ENCODE assay signal across 22 mouse cellular contexts in the genomic region with DNA sequence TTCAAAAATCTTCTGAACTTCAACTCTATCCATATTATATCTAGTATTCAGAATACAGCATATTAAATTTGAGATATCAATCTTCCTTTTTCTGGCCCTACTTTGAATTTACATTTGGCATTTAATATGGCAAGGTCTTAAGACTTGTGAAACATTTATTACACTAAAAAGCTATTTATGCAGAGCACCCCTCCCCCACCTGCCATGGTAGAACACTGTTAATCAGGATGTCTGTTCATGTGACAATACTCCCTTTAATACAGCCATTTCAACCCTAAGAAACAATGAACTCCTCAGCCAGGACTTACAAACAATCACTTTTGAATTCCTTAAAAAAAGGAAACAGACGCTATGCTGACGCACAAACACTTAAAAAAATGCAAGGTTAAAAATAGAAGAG. TPM values are rescaled to one million over a fixed set of nuclear protein-coding genes. Genes with fewer than 3 reads are reported as not detected.
A peak's percentile ranks its signal among the peaks of the same experiment; 100 is the strongest.
DNase-seq lines count a peak whose midpoint lies in the region; ATAC-seq and TF ChIP-seq lines count a peak whose summit lies in the region.
"Had no signal": no experiment of that assay in that cellular context is flagged by ENCODE, and none has a peak within 500 bp of the region (broad histone marks: within the 10 kb centered on the region; RNA-seq: fewer than 3 reads in every experiment).

No protein-coding gene starts in this region.

- 58% methylated on average over 2 of the region's 2 CpGs for WGBS in heart, adult 2 months
- WGBS in heart, embryonic 11.5 days (ENCODE audit: insufficient replicate concordance), result 71% methylated on average over 2 of the region's 2 CpGs
- 56% methylated on average over 2 of the region's 2 CpGs for WGBS in lung, postnatal 0 days
- 76% methylated on average over 2 of the region's 2 CpGs for WGBS in embryonic facial prominence, embryonic 10.5 days

- no peak overlapping the region for H3K9ac ChIP-seq in heart, adult 2 months (ENCODE audit: low read depth, low read length)
- H3K9ac ChIP-seq in heart, embryonic 11.5 days (ENCODE audit: low read depth, low read length), result no peak overlapping the region
- no peak overlapping the region for H3K9ac ChIP-seq in lung, postnatal 0 days (replicated peaks; ENCODE audit: low read depth)
- H3K9ac ChIP-seq: limb, embryonic 13.5 days; liver, embryonic 13.5 days; lung, embryonic 15.5 days; midbrain, embryonic 15.5 days had no signal

- intact Hi-C loops in heart, adult 2 months (cut with DNase I), result no loop called here

- no peak for TF ChIP-seq CTCF in heart, adult 2 months (IDR thresholded peaks at IDR 0.05)
- TF ChIP-seq CTCF in lung, postnatal 0 days (IDR thresholded peaks at IDR 0.05), result no peak

- peak overlapping the region; percentile 90 for H3K27ac ChIP-seq in heart, adult 2 months
- no peak overlapping the region for H3K27ac ChIP-seq in heart, embryonic 11.5 days (ENCODE audit: low read depth, low read length)
- H3K27ac ChIP-seq in lung, postnatal 0 days (ENCODE audit: low read length), result no peak overlapping the region
- H3K27ac ChIP-seq in embryonic facial prominence, embryonic 10.5 days (replicated peaks), result no peak overlapping the region
- H3K27ac ChIP-seq: limb, embryonic 13.5 days; liver, embryonic 13.5 days; lung, embryonic 15.5 days had no signal

- TF ChIP-seq POLR2A in heart, adult 2 months (IDR thresholded peaks at IDR 0.05; ENCODE audit: insufficient read depth, low read depth, low read length), result no peak

- TF ChIP-seq EP300 in heart, adult 2 months (IDR thresholded peaks at IDR 0.05; ENCODE audit: insufficient read depth, low read depth, low read length), result no peak
- 0 out of 2 replicates have a peak, but pooled peaks have one; percentile 8 for TF ChIP-seq EP300 in lung, postnatal 0 days (IDR thresholded peaks at IDR 0.05)

- peak overlapping the region; percentile 17; the same call in 1 of the 2 replicates for H3K4me3 ChIP-seq in heart, adult 2 months
- H3K4me3 ChIP-seq in heart, embryonic 11.5 days (ENCODE audit: low read depth, low read length), result no peak overlapping the region
- no peak overlapping the region for H3K4me3 ChIP-seq in lung, postnatal 0 days (ENCODE audit: low read depth, low read length)
- no peak overlapping the region for H3K4me3 ChIP-seq in embryonic facial prominence, embryonic 10.5 days
- H3K4me3 ChIP-seq: limb, embryonic 13.5 days; liver, embryonic 13.5 days; lung, embryonic 15.5 days; midbrain, embryonic 15.5 days; myocyte had no signal

- no peak overlapping the region for H3K4me2 ChIP-seq in heart, embryonic 11.5 days
- no peak overlapping the region for H3K4me2 ChIP-seq in lung, postnatal 0 days (replicated peaks; ENCODE audit: low read depth, low read length)
- H3K4me2 ChIP-seq: limb, embryonic 13.5 days; liver, embryonic 13.5 days; lung, embryonic 15.5 days; midbrain, embryonic 15.5 days had no signal

- no peaks in the 10 kb centered on the region for H3K27me3 ChIP-seq in heart, adult 2 months (ENCODE audit: control insufficient read depth, insufficient read depth, low read length)
- no peaks in the 10 kb centered on the region for H3K27me3 ChIP-seq in heart, embryonic 11.5 days (ENCODE audit: control insufficient read depth, insufficient read depth, low read length)
- H3K27me3 ChIP-seq in lung, postnatal 0 days (replicated peaks; ENCODE audit: insufficient read depth, low read length), result no peaks in the 10 kb centered on the region
- H3K27me3 ChIP-seq in embryonic facial prominence, embryonic 10.5 days (replicated peaks; ENCODE audit: low read depth, poor library complexity, severe bottlenecking), result no peaks in the 10 kb centered on the region
- H3K27me3 ChIP-seq: limb, embryonic 13.5 days; liver, embryonic 13.5 days; lung, embryonic 15.5 days; midbrain, embryonic 15.5 days had no signal

- ATAC-seq in heart, embryonic 11.5 days (replicated peaks; ENCODE audit: insufficient number of reproducible peaks, low FRiP score, low TSS enrichment), result no peak
- ATAC-seq in lung, postnatal 0 days, result no peak
- ATAC-seq: activated CD4-positive, CD25-positive, alpha-beta regulatory T cell, adult 4 months; midbrain, embryonic 15.5 days had no signal

- H3K4me1 ChIP-seq in heart, adult 2 months (ENCODE audit: control insufficient read depth, insufficient read depth, low read length), result peaks cover 14% of the 10 kb centered on the region
- no peaks in the 10 kb centered on the region for H3K4me1 ChIP-seq in heart, embryonic 11.5 days (ENCODE audit: control insufficient read depth, insufficient read depth, low read length)
- no peaks in the 10 kb centered on the region for H3K4me1 ChIP-seq in lung, postnatal 0 days (ENCODE audit: insufficient read depth, low read depth, low read length)
- no peaks in the 10 kb centered on the region for H3K4me1 ChIP-seq in embryonic facial prominence, embryonic 10.5 days
- H3K4me1 ChIP-seq: limb, embryonic 13.5 days; liver, embryonic 13.5 days; lung, embryonic 15.5 days; midbrain, embryonic 15.5 days had no signal

- H3K36me3 ChIP-seq in heart, adult 2 months (ENCODE audit: control insufficient read depth, insufficient read depth, low read length), result peaks cover 13% of the 10 kb centered on the region
- peaks cover under 1% of the 10 kb centered on the region for H3K36me3 ChIP-seq in heart, embryonic 11.5 days (ENCODE audit: control insufficient read depth, insufficient read depth, low read length)
- peaks cover 1% of the 10 kb centered on the region; the same call in 1 of the 2 replicates for H3K36me3 ChIP-seq in lung, postnatal 0 days (ENCODE audit: insufficient read depth, low read length)
- H3K36me3 ChIP-seq in embryonic facial prominence, embryonic 10.5 days (replicated peaks), result peaks cover 27% of the 10 kb centered on the region

- no peaks in the 10 kb centered on the region for H3K79me2 ChIP-seq in heart, adult 2 months (replicated peaks; ENCODE audit: control insufficient read depth, insufficient read depth, low read length)

- no peaks in the 10 kb centered on the region for H3K9me3 ChIP-seq in heart, embryonic 11.5 days (replicated peaks; ENCODE audit: control insufficient read depth, low read length)
- no peaks in the 10 kb centered on the region for H3K9me3 ChIP-seq in lung, postnatal 0 days (ENCODE audit: low read length)
- H3K9me3 ChIP-seq in embryonic facial prominence, embryonic 10.5 days, result no peaks in the 10 kb centered on the region
- H3K9me3 ChIP-seq: G1E; limb, embryonic 13.5 days; liver, embryonic 13.5 days; lung, embryonic 15.5 days; midbrain, embryonic 15.5 days had no signal

- DNase-seq in heart, adult 2 months, result no peak
- peak; percentile 37 for DNase-seq in kidney, adult 9 months
- no peak for DNase-seq in kidney, adult 11 months
- peak; percentile 14 for DNase-seq in lung, postnatal 0 days (ENCODE audit: low spot score)
- DNase-seq in lung, postnatal 36 days, result no peak
- DNase-seq in embryonic facial prominence, embryonic 10.5 days (ENCODE audit: low spot score), result no peak
- DNase-seq: adrenal gland, postnatal 10 days; cerebellum, adult 11-12 months; cerebellum, postnatal 14 days; liver, embryonic 13.5 days; spleen, adult 18-20 months; thymus, postnatal 36 days had no signal

RNA-seq across cellular contexts. Expression of gene Sos1, which starts 52.3 kb away (rescaled TPM):
- total RNA-seq in heart, adult 2 months (2021), result 10 to 100 TPM; 11.2 to 13.1 TPM
- 3.2 and 4.3 TPM in 2 replicates for polyA plus RNA-seq in heart, adult 2 months (2012; rRNA removed)
- 4.9 and 5.5 TPM in 2 replicates for polyA plus RNA-seq in heart, embryonic 11.5 days (2014; fragmentation: Nextera tagmentation; extraction: Ambion mirVana)
- 2.6 and 3.1 TPM in 2 replicates for polyA plus RNA-seq in lung, postnatal 0 days (2015; fragmentation: Nextera tagmentation; extraction: Ambion mirVana)
- 4.9 and 5.1 TPM in 2 replicates for polyA plus RNA-seq in embryonic facial prominence, embryonic 10.5 days (2016; fragmentation: Nextera tagmentation; extraction: Ambion mirVana)

RNA-seq across cellular contexts. Expression of gene Gm10190, which starts 54.6 kb away (rescaled TPM):
- total RNA-seq in heart, adult 2 months (2021), result not detected
- not detected in 2 replicates for polyA plus RNA-seq in heart, adult 2 months (2012; rRNA removed)
- 1.5 TPM in 1 of 2 replicates, not detected in the other for polyA plus RNA-seq in heart, embryonic 11.5 days (2014; fragmentation: Nextera tagmentation; extraction: Ambion mirVana)
- polyA plus RNA-seq in lung, postnatal 0 days (2015; fragmentation: Nextera tagmentation; extraction: Ambion mirVana), result 1.4 and 1.6 TPM in 2 replicates
- 0.92 and 1.2 TPM in 2 replicates for polyA plus RNA-seq in embryonic facial prominence, embryonic 10.5 days (2016; fragmentation: Nextera tagmentation; extraction: Ambion mirVana)
- total RNA-seq: G1E; gastrocnemius, adult 8-10 months; heart, adult 18-20 months; megakaryocyte progenitor cell, adult 5-6 weeks had no signal
- polyA plus RNA-seq: activated CD4-positive, CD25-positive, alpha-beta regulatory T cell, adult 4 months; G1E; liver, embryonic 13.5 days; myocyte had no signal

Comparison
In these comparisons a context has a peak if more than half of its experiments do, and no peak if none do; other contexts are left out.
1. DNase-seq: peak in kidney, adult 9 months (single experiment) and lung, postnatal 0 days (single experiment); none in heart, adult 2 months (0 of 2), kidney, adult 11 months (single experiment), lung, postnatal 36 days (single experiment) and embryonic facial prominence, embryonic 10.5 days (single experiment).